Mouse (Mus musculus) CH12.LX (cell line): ENCODE measurements around the gene Zfp282. TPM values are rescaled to one million over a fixed set of nuclear protein-coding genes. Genes with fewer than 3 reads are reported as not detected.

Source experiments
- DNase-seq: peaks from one replicate; pipeline ENCODE4 v3.0.0-alpha.2; 2013; ENCODE audit errors: extremely low read depth
- H3K27ac ChIP-seq: 2 replicates; pipeline ENCODE4 v1.5.1; 2012; ENCODE audit warnings: low read depth, mild to moderate bottlenecking, control low read depth, moderate library complexity; ENCODE audit not compliant: insufficient read depth
- H3K27me3 ChIP-seq: replicated peaks from 2 replicates; pipeline ENCODE3; 2012; ENCODE audit warnings: inconsistent platforms
- H3K36me3 ChIP-seq, 2 experiments: replicated peaks in 1 of 2; 2 replicates each; pipeline versions ENCODE3 to v1.6.1; 2012; ENCODE audit warnings: inconsistent platforms in 1 of 2, low read length in 1 of 2, mild to moderate bottlenecking in 1 of 2, mixed read lengths in 1 of 2, moderate library complexity in 1 of 2; ENCODE audit not compliant: control insufficient read depth in 1 of 2, insufficient read depth in 1 of 2
- H3K4me1 ChIP-seq, 2 experiments: 2 replicates each; pipeline ENCODE4 v1.6.1; 2012; ENCODE audit warnings: inconsistent platforms in 1 of 2, moderate library complexity in 1 of 2; ENCODE audit not compliant: insufficient read depth in 2 of 2, control insufficient read depth in 1 of 2
- H3K4me2 ChIP-seq: 2 replicates; pipeline ENCODE4 v1.6.1; 2012; ENCODE audit warnings: low read depth, mild to moderate bottlenecking, control low read depth; ENCODE audit not compliant: poor library complexity, insufficient read depth, severe bottlenecking
- H3K4me3 ChIP-seq, 3 experiments: fragments of 150-350 bp in 1 of 3; sonication (generic) in 1 of 3; replicated peaks in 1 of 3; 2 replicates each; pipeline versions ENCODE3 to v1.5.1; 2011 to 2012; ENCODE audit warnings: low read depth in 2 of 3, low read length in 2 of 3, mild to moderate bottlenecking in 2 of 3, moderate library complexity in 2 of 3, control low read depth in 1 of 3, improper control_type of control experiment in 1 of 3, inconsistent platforms in 1 of 3, mixed read lengths in 1 of 3; ENCODE audit not compliant: poor library complexity in 1 of 3
- H3K79me2 ChIP-seq: replicated peaks from 2 replicates; pipeline ENCODE4 v1.6.1; 2012; ENCODE audit warnings: mild to moderate bottlenecking, moderate library complexity; ENCODE audit not compliant: control insufficient read depth, poor library complexity, insufficient read depth, severe bottlenecking; ENCODE audit errors: extremely low read depth
- H3K9ac ChIP-seq: 2 replicates; pipeline ENCODE4 v1.6.1; 2012; ENCODE audit warnings: low read depth, mild to moderate bottlenecking, control low read depth, moderate library complexity; ENCODE audit not compliant: insufficient read depth
- H3K9me3 ChIP-seq: replicated peaks from 2 replicates; pipeline ENCODE3; 2012; ENCODE audit warnings: low read length, inconsistent platforms, mixed read lengths
- CHD2 ChIP-seq: IDR thresholded peaks from 2 replicates; pipeline ENCODE4 v1.6.1; 2011; ENCODE audit warnings: low read length, improper control_type of control experiment
- EP300 ChIP-seq: IDR thresholded peaks from 2 replicates; pipeline ENCODE4 v1.6.1; 2011; ENCODE audit warnings: low read length, improper control_type of control experiment
- ETS1 ChIP-seq: conservative IDR thresholded peaks from 2 replicates; pipeline ENCODE4 v1.6.1; 2012; ENCODE audit warnings: low read depth, mild to moderate bottlenecking, inconsistent platforms, low read length, improper control_type of control experiment, moderate library complexity
- GABPA ChIP-seq: IDR thresholded peaks from 2 replicates; pipeline ENCODE4 v1.6.1; 2012; ENCODE audit warnings: low read depth, low read length, improper control_type of control experiment, inconsistent platforms; ENCODE audit not compliant: insufficient replicate concordance
- HCFC1 ChIP-seq: IDR thresholded peaks from 2 replicates; pipeline ENCODE4 v1.6.1; 2012; ENCODE audit warnings: low read depth, mild to moderate bottlenecking, inconsistent platforms, low read length, improper control_type of control experiment
- MAFK ChIP-seq: IDR thresholded peaks from 2 replicates; pipeline ENCODE4 v1.6.1; 2011; ENCODE audit warnings: low read length, improper control_type of control experiment; ENCODE audit not compliant: insufficient replicate concordance
- MAX ChIP-seq: IDR thresholded peaks from 2 replicates; pipeline ENCODE4 v1.6.1; 2011; ENCODE audit warnings: low read length, improper control_type of control experiment
- MAZ ChIP-seq: IDR thresholded peaks from 2 replicates; pipeline ENCODE4 v1.6.1; 2012; ENCODE audit warnings: low read depth, mild to moderate bottlenecking, inconsistent platforms, low read length, improper control_type of control experiment, moderate library complexity
- MEF2A ChIP-seq: IDR thresholded peaks from 2 replicates; pipeline ENCODE4 v1.6.1; 2014; ENCODE audit warnings: low read depth, mild to moderate bottlenecking, inconsistent platforms, low read length, improper control_type of control experiment, borderline replicate concordance
- MYC ChIP-seq: IDR thresholded peaks from 2 replicates; pipeline ENCODE4 v1.6.1; 2011; ENCODE audit warnings: low read depth, mild to moderate bottlenecking, improper control_type of control experiment, low read length
- NRF1 ChIP-seq: IDR thresholded peaks from 2 replicates; pipeline ENCODE4 v1.6.1; 2014; ENCODE audit warnings: low read depth, mild to moderate bottlenecking, inconsistent platforms, low read length, improper control_type of control experiment, moderate library complexity
- PAX5 ChIP-seq: IDR thresholded peaks from 2 replicates; pipeline ENCODE4 v1.6.1; 2012; ENCODE audit warnings: low read length, inconsistent platforms, mixed read lengths
- POLR2AphosphoS2 ChIP-seq: IDR thresholded peaks from 2 replicates; pipeline ENCODE4 v1.6.1; 2011; ENCODE audit warnings: low read depth, low read length, improper control_type of control experiment
- RAD21 ChIP-seq: IDR thresholded peaks from 2 replicates; pipeline ENCODE4 v1.6.1; 2011; ENCODE audit warnings: low read depth, mild to moderate bottlenecking, low read length, improper control_type of control experiment, moderate library complexity
- RCOR1 ChIP-seq: conservative IDR thresholded peaks from 2 replicates; pipeline ENCODE4 v1.6.1; 2012; ENCODE audit warnings: low read depth, mild to moderate bottlenecking, inconsistent platforms, low read length, improper control_type of control experiment
- SIN3A ChIP-seq: IDR thresholded peaks from 2 replicates; pipeline ENCODE4 v1.6.1; 2012; ENCODE audit warnings: low read length, improper control_type of control experiment, inconsistent platforms
- SMC3 ChIP-seq: IDR thresholded peaks from 2 replicates; pipeline ENCODE4 v1.6.1; 2011; ENCODE audit warnings: low read depth, low read length, improper control_type of control experiment
- TBP ChIP-seq: conservative IDR thresholded peaks from 2 replicates; pipeline ENCODE4 v1.6.1; 2011; ENCODE audit warnings: low read depth, low read length, improper control_type of control experiment
- TCF12 ChIP-seq: IDR thresholded peaks from 2 replicates; pipeline ENCODE4 v1.6.1; 2014; ENCODE audit warnings: low read depth, mild to moderate bottlenecking, inconsistent platforms, low read length, improper control_type of control experiment
- UBTF ChIP-seq: IDR thresholded peaks from 2 replicates; pipeline ENCODE4 v1.6.1; 2012; ENCODE audit warnings: low read depth, mild to moderate bottlenecking, inconsistent platforms, low read length, improper control_type of control experiment, moderate library complexity
- USF1 ChIP-seq: IDR thresholded peaks from 2 replicates; pipeline ENCODE4 v1.6.1; 2014; ENCODE audit warnings: low read depth, mild to moderate bottlenecking, inconsistent platforms, low read length, improper control_type of control experiment
- ZC3H11A ChIP-seq: IDR thresholded peaks from 2 replicates; pipeline ENCODE4 v1.6.1; 2012; ENCODE audit warnings: low read depth, mild to moderate bottlenecking, inconsistent platforms, low read length, improper control_type of control experiment
- ZMIZ1 ChIP-seq: IDR thresholded peaks from 2 replicates; pipeline ENCODE4 v1.6.1; 2012; ENCODE audit warnings: low read depth, mild to moderate bottlenecking, inconsistent platforms, low read length, improper control_type of control experiment
- ZNF384 ChIP-seq: IDR thresholded peaks from 2 replicates; pipeline ENCODE4 v1.6.1; 2012; ENCODE audit warnings: low read depth, low read length, improper control_type of control experiment, inconsistent platforms
- dilution Hi-C: fragments of 300-500 bp; cut with MboI; formaldehyde crosslinking; loops from 2 replicates; pipeline ENCODE4 v1.14.3; 2020; ENCODE audit warnings: low sequenced_read_pairs; ENCODE audit not compliant: extremely low pct_unique_long_range_greater_than_20kb, extremely low pct_ligation_motif_present
- in situ Hi-C: fragments of 300-500 bp; cut with MboI; formaldehyde crosslinking; loops from 3 replicates; pipeline ENCODE4 v1.14.3; 2019; ENCODE audit warnings: low sequenced_read_pairs, low pct_ligation_motif_present, low pct_unique_long_range_greater_than_20kb, mixed read lengths
- polyA plus RNA-seq: library from polyadenylated mRNA; unstranded; fragments of >175 nt; gene quantifications from 2 replicates; pipeline ENCODE4 v1.2.1, GENCODE M21; 2012; ENCODE audit warnings: low read depth; ENCODE audit not compliant: insufficient read length
- total RNA-seq, 2 experiments: library from RNA; depleted of rRNA; stranded (reverse); fragments of 300-350 nt in 1 of 2; fragments of >200 nt in 1 of 2; gene quantifications; 2 replicates each; pipeline ENCODE4 v1.2.3; 2012 to 2014

Zfp282 gene
- total and polyA plus RNA-seq, 3 experiments = 10.9 to 15.0 (median 14.7) TPM

- in situ Hi-C loops (no loop called here), dilution Hi-C loops (no loop called here)
- no peak for TF ChIP-seq ZNF384
- TF ChIP-seq MAFK = no peak
- no peak for TF ChIP-seq NRF1
- TF ChIP-seq RAD21 = no peak
- no peak for TF ChIP-seq TCF12
- no peak for TF ChIP-seq ZMIZ1
- TF ChIP-seq UBTF = no peak
- TF ChIP-seq MAX = no peak
- TF ChIP-seq SMC3 = no peak
- TF ChIP-seq ETS1 = no peak
- TF ChIP-seq HCFC1 = no peak
- TF ChIP-seq SIN3A = no peak
- no peak for TF ChIP-seq EP300
- TF ChIP-seq ZC3H11A = no peak
- no peak for TF ChIP-seq PAX5
- no peak for TF ChIP-seq RCOR1
- TF ChIP-seq TBP = no peak
- no peak for TF ChIP-seq GABPA
- TF ChIP-seq MYC = no peak
- H3K4me2 ChIP-seq = no peak overlapping the region
- H3K27me3 ChIP-seq = no peaks in the 10 kb centered on the region
- no peak overlapping the region for H3K4me3 ChIP-seq
- H3K79me2 ChIP-seq = no peaks in the 10 kb centered on the region
- peaks cover 48 to 86% of the 10 kb centered on the region in 2 experiments for H3K36me3 ChIP-seq
- DNase-seq = no peak
- no peaks in the 10 kb centered on the region for H3K4me1 ChIP-seq
- peaks cover 7% of the 10 kb centered on the region for H3K9me3 ChIP-seq
- H3K27ac ChIP-seq = no peak overlapping the region
- H3K9ac ChIP-seq = no peak overlapping the region
Measured at GRCm38 (mm10) chr6:47904917-47905695, 28.1 kb downstream of the Zfp282 start.

DNA sequence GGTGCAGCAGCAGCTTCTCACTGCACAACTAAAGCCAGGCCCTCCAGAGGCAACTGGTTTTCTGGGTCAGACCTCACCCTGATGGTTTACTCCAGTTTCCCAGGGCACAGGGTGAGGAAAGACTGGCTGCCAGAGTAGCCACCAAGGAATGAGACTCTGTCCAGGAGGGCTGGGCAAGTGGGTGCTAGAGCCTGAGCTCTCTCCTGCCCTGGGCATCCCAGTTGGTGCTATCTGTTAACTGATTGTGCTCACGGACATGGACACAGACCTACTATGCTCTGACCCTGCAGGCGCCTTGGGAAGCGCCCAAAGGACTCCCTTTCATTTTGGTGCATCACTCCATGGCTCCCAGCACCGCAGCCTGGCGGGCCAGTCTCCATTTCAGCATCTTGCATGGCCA is 29.3 kb downstream of the Zfp282 start:
- peaks cover 7% of the 10 kb centered on the region for H3K9me3 ChIP-seq
- H3K9ac ChIP-seq = no peak overlapping the region
- no peaks in the 10 kb centered on the region for H3K27me3 ChIP-seq
- no peaks in the 10 kb centered on the region for H3K79me2 ChIP-seq
- peaks cover 40 to 74% of the 10 kb centered on the region in 2 experiments for H3K36me3 ChIP-seq
- dilution Hi-C loops (no loop called here), in situ Hi-C loops (no loop called here)
- H3K4me1 ChIP-seq = no peaks in the 10 kb centered on the region
- DNase-seq = no peak
- no peak overlapping the region for H3K4me2 ChIP-seq
- H3K4me3 ChIP-seq = no peak overlapping the region
- TF ChIP-seq RCOR1 (no peak), MEF2A (no peak), USF1 (no peak), HCFC1 (no peak), SIN3A (no peak), MAZ (no peak), CHD2 (no peak), MYC (no peak), POLR2AphosphoS2 (no peak)
- no peak overlapping the region for H3K27ac ChIP-seq
